Comparison of ENCODE assay signal across 24 mouse cellular contexts in genomic region chr10:64135481-64135880, GRCm38 (mm10). TPM values are rescaled to one million over a fixed set of nuclear protein-coding genes. Genes with fewer than 3 reads are reported as not detected.
DNase-seq lines count a peak whose midpoint lies in the region; ATAC-seq and TF ChIP-seq lines count a peak whose summit lies in the region.
"Had no signal": no experiment of that assay in that cellular context is flagged by ENCODE, and none has a peak within 500 bp of the region (broad histone marks: within the 10 kb centered on the region; RNA-seq: fewer than 3 reads in every experiment).

No protein-coding gene starts in this region.

- peak; percentile 65 to 72 for DNase-seq in cerebellum, postnatal 10 days
- DNase-seq in hindbrain, embryonic 14.5 days (ENCODE audit: low spot score): no peak
- DNase-seq in midbrain, embryonic 14.5 days: peak; percentile 9
- peak; percentile 42 for DNase-seq in limb, embryonic 14.5 days (ENCODE audit: low spot score)
- DNase-seq in urinary bladder, adult 18-20 months (ENCODE audit: low spot score in 2 of 2): no peak
- DNase-seq: adrenal gland, adult 2 months; gastrocnemius, postnatal 10 days; kidney, adult 8-10 months; kidney, postnatal 25 days; layer of hippocampus, adult 9-11 months; liver, postnatal 0 days; lung, postnatal 14 days; right cerebral cortex, postnatal 25 days; thymus, adult 18-20 months had no signal

- no peaks in the 10 kb centered on the region for H3K27me3 ChIP-seq in hindbrain, embryonic 15.5 days
- H3K27me3 ChIP-seq in hindbrain, embryonic 14.5 days (ENCODE audit: control insufficient read depth, insufficient read depth, low read length): no peaks in the 10 kb centered on the region
- H3K27me3 ChIP-seq in midbrain, embryonic 14.5 days (ENCODE audit: control insufficient read depth, insufficient read depth, low read length): no peaks in the 10 kb centered on the region
- no peaks in the 10 kb centered on the region for H3K27me3 ChIP-seq in midbrain, embryonic 13.5 days
- H3K27me3 ChIP-seq in limb, embryonic 14.5 days (ENCODE audit: control insufficient read depth, insufficient read depth, low read length): no peaks in the 10 kb centered on the region
- H3K27me3 ChIP-seq: embryonic facial prominence, embryonic 12.5 days; heart, embryonic 13.5 days; megakaryocyte, embryonic 14.5 days; stomach, embryonic 15.5 days had no signal

- no peaks in the 10 kb centered on the region for H3K9me3 ChIP-seq in hindbrain, embryonic 15.5 days
- no peaks in the 10 kb centered on the region for H3K9me3 ChIP-seq in hindbrain, embryonic 14.5 days (ENCODE audit: control insufficient read depth, low read length)
- H3K9me3 ChIP-seq in midbrain, embryonic 14.5 days (ENCODE audit: control insufficient read depth, low read length): no peaks in the 10 kb centered on the region
- no peaks in the 10 kb centered on the region for H3K9me3 ChIP-seq in midbrain, embryonic 13.5 days
- H3K9me3 ChIP-seq in limb, embryonic 14.5 days (ENCODE audit: control insufficient read depth, low read length): no peaks in the 10 kb centered on the region
- H3K9me3 ChIP-seq: embryonic facial prominence, embryonic 12.5 days; heart, embryonic 13.5 days; stomach, embryonic 15.5 days had no signal

- no peak overlapping the region for H3K9ac ChIP-seq in hindbrain, embryonic 15.5 days
- no peak overlapping the region for H3K9ac ChIP-seq in hindbrain, embryonic 14.5 days
- no peak overlapping the region for H3K9ac ChIP-seq in midbrain, embryonic 14.5 days (replicated peaks; ENCODE audit: low read length)
- H3K9ac ChIP-seq in midbrain, embryonic 13.5 days (replicated peaks): no peak overlapping the region
- no peak overlapping the region for H3K9ac ChIP-seq in limb, embryonic 14.5 days (ENCODE audit: low read depth, low read length, severe bottlenecking)
- H3K9ac ChIP-seq: embryonic facial prominence, embryonic 12.5 days; heart, embryonic 13.5 days; liver, postnatal 0 days; stomach, embryonic 15.5 days had no signal

- no peak for TF ChIP-seq POLR2A in limb, embryonic 14.5 days (IDR thresholded peaks at IDR 0.05; ENCODE audit: borderline replicate concordance, extremely low read depth, insufficient read depth, insufficient read length)

- peaks cover 5% of the 10 kb centered on the region; the same call in 1 of the 2 replicates for H3K4me1 ChIP-seq in hindbrain, embryonic 15.5 days (replicated peaks)
- H3K4me1 ChIP-seq in hindbrain, embryonic 14.5 days (replicated peaks; ENCODE audit: control insufficient read depth, insufficient read depth, low read length): no peaks in the 10 kb centered on the region
- H3K4me1 ChIP-seq in midbrain, embryonic 14.5 days (ENCODE audit: control insufficient read depth, insufficient read depth, low read length): no peaks in the 10 kb centered on the region
- H3K4me1 ChIP-seq in midbrain, embryonic 13.5 days (replicated peaks): no peaks in the 10 kb centered on the region
- no peaks in the 10 kb centered on the region for H3K4me1 ChIP-seq in limb, embryonic 14.5 days (ENCODE audit: control insufficient read depth, insufficient read depth, low read length)
- H3K4me1 ChIP-seq: embryonic facial prominence, embryonic 12.5 days; megakaryocyte, embryonic 14.5 days; stomach, embryonic 15.5 days had no signal

- no peak overlapping the region for H3K4me3 ChIP-seq in hindbrain, embryonic 15.5 days
- H3K4me3 ChIP-seq in hindbrain, embryonic 14.5 days (replicated peaks; ENCODE audit: low read length): no peak overlapping the region
- no peak overlapping the region for H3K4me3 ChIP-seq in midbrain, embryonic 14.5 days (replicated peaks; ENCODE audit: low read depth, low read length)
- no peak overlapping the region for H3K4me3 ChIP-seq in midbrain, embryonic 13.5 days (replicated peaks)
- no peak overlapping the region for H3K4me3 ChIP-seq in limb, embryonic 14.5 days (replicated peaks; ENCODE audit: low read length)
- H3K4me3 ChIP-seq: embryonic facial prominence, embryonic 12.5 days; heart, embryonic 13.5 days; megakaryocyte, embryonic 14.5 days; stomach, embryonic 15.5 days had no signal

- H3K4me2 ChIP-seq in hindbrain, embryonic 15.5 days: 0 out of 2 replicates have a peak overlapping the region, but pooled peaks have one; percentile 15
- H3K4me2 ChIP-seq in hindbrain, embryonic 14.5 days (replicated peaks): no peak overlapping the region
- H3K4me2 ChIP-seq in midbrain, embryonic 14.5 days (ENCODE audit: low read length): no peak overlapping the region
- no peak overlapping the region for H3K4me2 ChIP-seq in midbrain, embryonic 13.5 days (replicated peaks)
- no peak overlapping the region for H3K4me2 ChIP-seq in limb, embryonic 14.5 days (replicated peaks; ENCODE audit: low read depth, low read length, severe bottlenecking)
- H3K4me2 ChIP-seq: embryonic facial prominence, embryonic 12.5 days; heart, embryonic 13.5 days; stomach, embryonic 15.5 days had no signal

- 20% methylated on average over 7 of the region's 7 CpGs for WGBS in hindbrain, embryonic 15.5 days
- 19% methylated on average over 7 of the region's 7 CpGs for WGBS in hindbrain, embryonic 14.5 days
- 30% methylated on average over 7 of the region's 7 CpGs for WGBS in midbrain, embryonic 14.5 days
- 21% methylated on average over 7 of the region's 7 CpGs for WGBS in midbrain, embryonic 13.5 days
- 62% methylated on average over 7 of the region's 7 CpGs for WGBS in limb, embryonic 14.5 days

- no peak for ATAC-seq in cerebellum, adult (ENCODE audit: insufficient number of reproducible peaks, low FRiP score, low TSS enrichment)
- no peak for ATAC-seq in hindbrain, embryonic 15.5 days (ENCODE audit: low FRiP score, low read depth)
- ATAC-seq in hindbrain, embryonic 14.5 days (ENCODE audit: low FRiP score): no peak
- no peak for ATAC-seq in midbrain, embryonic 14.5 days (ENCODE audit: low FRiP score, low TSS enrichment)
- no peak for ATAC-seq in midbrain, embryonic 13.5 days
- no peak for ATAC-seq in limb, embryonic 14.5 days (ENCODE audit: low FRiP score, low read depth)
- ATAC-seq: hindbrain, embryonic 16.5 days; liver, postnatal 0 days had no signal

- H3K27ac ChIP-seq in hindbrain, embryonic 15.5 days (replicated peaks): no peak overlapping the region
- H3K27ac ChIP-seq in hindbrain, embryonic 14.5 days: no peak overlapping the region
- H3K27ac ChIP-seq in midbrain, embryonic 14.5 days (replicated peaks; ENCODE audit: low read depth, low read length): no peak overlapping the region
- no peak overlapping the region for H3K27ac ChIP-seq in midbrain, embryonic 13.5 days
- H3K27ac ChIP-seq in limb, embryonic 14.5 days (replicated peaks; ENCODE audit: low read depth, low read length): peak overlapping the region; percentile 41; the same call in 1 of the 2 replicates
- H3K27ac ChIP-seq: embryonic facial prominence, embryonic 12.5 days; heart, embryonic 13.5 days; stomach, embryonic 15.5 days had no signal

- H3K36me3 ChIP-seq in hindbrain, embryonic 15.5 days: no peaks in the 10 kb centered on the region
- H3K36me3 ChIP-seq in hindbrain, embryonic 14.5 days (replicated peaks; ENCODE audit: control insufficient read depth, insufficient read depth): no peaks in the 10 kb centered on the region
- H3K36me3 ChIP-seq in midbrain, embryonic 14.5 days (ENCODE audit: control insufficient read depth, insufficient read depth, low read length): no peaks in the 10 kb centered on the region
- H3K36me3 ChIP-seq in midbrain, embryonic 13.5 days: no peaks in the 10 kb centered on the region
- H3K36me3 ChIP-seq in limb, embryonic 14.5 days (ENCODE audit: control insufficient read depth, insufficient read depth, low read length): no peaks in the 10 kb centered on the region
- H3K36me3 ChIP-seq: embryonic facial prominence, embryonic 12.5 days; heart, embryonic 13.5 days; stomach, embryonic 15.5 days had no signal

RNA-seq across cellular contexts. Expression of gene Lrrtm3, which starts 45.4 kb away (rescaled TPM):
- 38.5 and 41.5 TPM in 2 replicates for polyA plus RNA-seq in hindbrain, embryonic 15.5 days (2015; fragmentation: Nextera tagmentation; extraction: Ambion mirVana)
- polyA plus RNA-seq in hindbrain, embryonic 14.5 days (2014; fragmentation: Nextera tagmentation; extraction: Ambion mirVana): 35.9 and 37.2 TPM in 2 replicates
- polyA plus RNA-seq in midbrain, embryonic 14.5 days (2014; fragmentation: Nextera tagmentation; extraction: Ambion mirVana): 27.2 and 27.7 TPM in 2 replicates
- 16.9 and 17.3 TPM in 2 replicates for polyA plus RNA-seq in midbrain, embryonic 13.5 days (2015; fragmentation: Nextera tagmentation; extraction: Ambion mirVana)
- polyA plus RNA-seq in limb, embryonic 14.5 days (2012; rRNA removed): 1.1 and 2.1 TPM in 2 replicates
- 1.8 and 1.9 TPM in 2 replicates for polyA plus RNA-seq in limb, embryonic 14.5 days (2014; fragmentation: Nextera tagmentation; extraction: Ambion mirVana)
- polyA plus RNA-seq: liver, adult 2 months; spleen, adult 2 months had no signal

Comparison
In these comparisons a context has a peak if more than half of its experiments do, and no peak if none do; other contexts are left out.
1. DNase-seq: peak in cerebellum, postnatal 10 days (2 of 2), midbrain, embryonic 14.5 days (single experiment) and limb, embryonic 14.5 days (single experiment); none in hindbrain, embryonic 14.5 days (single experiment) and urinary bladder, adult 18-20 months (0 of 2).